In the genomic region with DNA sequence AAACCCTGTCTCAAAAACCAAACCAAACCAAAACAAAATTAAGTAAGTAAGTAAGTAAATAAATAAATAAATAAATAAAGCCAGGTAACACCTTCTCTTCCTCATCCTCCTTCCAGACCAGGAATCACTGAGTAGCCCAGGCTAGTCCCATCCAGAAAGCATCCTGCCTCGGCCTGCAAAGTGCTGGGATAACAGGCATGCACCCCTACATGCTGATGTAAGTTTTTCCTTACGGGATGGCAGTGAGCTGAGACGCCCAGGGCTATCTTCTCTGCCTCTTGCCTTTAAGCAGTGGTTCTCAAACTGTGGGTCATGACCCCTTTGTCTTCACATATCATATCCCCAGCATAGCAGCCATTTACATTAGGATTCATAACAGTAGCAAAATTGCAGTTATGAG, we compare ENCODE assay signal across 16 mouse cellular contexts.
"Had no signal": no experiment of that assay in that cellular context is flagged by ENCODE, and none has a peak within 500 bp of the region (broad histone marks: within the 10 kb centered on the region; RNA-seq: fewer than 3 reads in every experiment).

No protein-coding gene starts in this region.

- H3K36me3 ChIP-seq: neural tube, embryonic 12.5 days; stomach, embryonic 15.5 days had no signal

- H3K9ac ChIP-seq: liver, embryonic 14.5 days; lung, embryonic 14.5 days; neural tube, embryonic 12.5 days; stomach, embryonic 15.5 days had no signal

- H3K4me1 ChIP-seq: neural tube, embryonic 12.5 days had no signal

- H3K4me2 ChIP-seq: liver, embryonic 11.5 days; lung, embryonic 14.5 days; midbrain, embryonic 11.5 days; neural tube, embryonic 12.5 days; stomach, embryonic 15.5 days had no signal

- H3K27me3 ChIP-seq: neural tube, embryonic 12.5 days; stomach, embryonic 15.5 days had no signal

- H3K4me3 ChIP-seq: neural tube, embryonic 12.5 days; stomach, embryonic 15.5 days had no signal

- DNase-seq: kidney, adult 2 months; kidney, postnatal 4 days; left cerebral cortex, postnatal 4 days; lung, embryonic 14.5 days; midbrain, embryonic 14.5 days; retina, postnatal 1 day; right cerebral cortex, postnatal 25 days; thymus, postnatal 25 days had no signal

- ATAC-seq: intestine, postnatal 0 days; lung, postnatal 0 days had no signal

- H3K9me3 ChIP-seq: neural tube, embryonic 12.5 days; stomach, embryonic 15.5 days had no signal

- H3K27ac ChIP-seq: kidney, postnatal 0 days; liver, embryonic 14.5 days; neural tube, embryonic 12.5 days; stomach, embryonic 15.5 days had no signal
